Mouse (Mus musculus) retina, postnatal 7 days (tissue): ENCODE data around the gene Prpf18.
"Not testable (repeated sequence)": the region's sequence is repeated elsewhere in the genome, so short reads cannot be mapped to it uniquely, and the experiment has no call there.

Experiments used
- DNase-seq: peaks from one replicate; pipeline ENCODE4 v3.0.0-alpha.2; 2012; ENCODE audit warnings: low read depth, low spot score

The Prpf18 gene

DNA sequence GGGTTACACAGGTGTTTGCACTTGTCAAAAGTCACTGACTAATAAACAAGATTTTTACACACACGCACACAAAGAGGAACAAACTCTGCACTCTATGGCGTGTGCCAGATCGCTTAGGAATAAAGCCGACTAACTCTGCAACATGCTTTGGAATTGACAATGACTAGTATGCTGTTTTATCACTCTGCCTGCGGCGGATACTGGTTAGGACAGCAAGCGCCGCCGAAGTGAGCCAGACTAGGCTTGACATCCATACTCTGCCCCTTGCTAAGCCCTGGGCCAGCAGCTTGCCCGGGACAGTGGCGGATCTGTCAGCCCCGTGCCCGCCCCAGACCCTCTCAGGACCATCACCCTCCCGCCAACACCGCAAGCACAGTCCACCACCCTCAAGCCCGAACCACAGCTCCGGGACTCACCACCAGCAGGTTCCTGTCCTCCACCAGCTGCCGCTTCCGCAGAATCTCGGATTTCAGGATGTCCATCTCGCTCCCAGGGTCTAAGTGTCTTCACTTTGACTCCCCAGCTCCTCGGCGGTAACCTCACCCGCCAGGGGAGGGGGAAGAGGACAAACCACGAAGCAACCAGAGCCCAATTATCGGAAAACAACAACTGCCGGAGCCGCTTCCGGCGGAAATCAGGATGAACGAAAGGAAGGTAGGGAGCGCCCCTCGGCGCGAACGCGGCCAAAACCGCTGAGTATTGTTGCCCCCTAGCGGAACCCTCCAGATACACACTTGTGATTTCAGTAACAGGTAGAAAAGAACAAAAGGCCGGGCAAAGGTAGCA lies at the start of gene Prpf18:
Gene Prpf18 (minus strand): TSS at position 614 of the 786 bp plus-strand sequence.
- DNase-seq: peak; percentile 83

DNA sequence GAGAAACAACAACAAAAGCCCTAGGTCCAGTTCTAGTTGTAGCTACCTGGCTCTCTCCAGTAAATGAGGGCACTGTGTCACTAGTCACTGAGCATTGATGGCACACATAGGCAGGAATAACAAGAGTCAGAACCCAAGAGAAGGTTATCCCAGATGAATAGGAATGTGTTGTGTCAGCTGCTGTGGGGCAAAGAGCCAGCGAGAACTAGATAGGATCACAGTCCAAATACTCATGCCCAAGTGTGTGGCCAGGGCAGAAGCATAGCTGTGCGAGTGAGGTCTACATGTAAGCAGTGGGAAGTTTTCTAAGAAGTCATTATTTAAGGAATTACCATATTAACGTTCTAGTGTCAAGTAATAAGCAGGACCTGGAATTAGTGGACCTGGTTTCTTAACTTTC lies 28.0 kb upstream of the Prpf18 start:
- DNase-seq: no peak

DNA sequence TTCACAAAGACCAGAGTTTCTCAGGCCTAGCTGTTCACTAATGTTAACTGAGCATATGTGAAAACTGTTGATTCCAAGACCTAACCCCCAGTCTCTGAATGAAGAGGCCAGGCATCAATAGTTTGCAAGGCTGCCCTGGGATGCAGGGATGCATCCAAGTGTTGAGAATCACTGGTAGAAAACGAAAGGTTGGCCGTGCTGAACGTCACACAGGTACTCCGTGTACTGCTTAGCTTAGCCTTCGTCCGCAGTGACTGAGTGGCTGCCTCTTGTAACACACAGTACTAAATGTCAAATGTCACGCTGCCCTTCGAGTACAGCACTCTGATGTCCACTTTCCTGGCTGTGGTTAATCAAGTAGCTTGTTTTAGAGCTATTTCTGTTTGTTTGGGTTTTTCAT lies 19.7 kb upstream of the Prpf18 start:
- DNase-seq: no peak

DNA sequence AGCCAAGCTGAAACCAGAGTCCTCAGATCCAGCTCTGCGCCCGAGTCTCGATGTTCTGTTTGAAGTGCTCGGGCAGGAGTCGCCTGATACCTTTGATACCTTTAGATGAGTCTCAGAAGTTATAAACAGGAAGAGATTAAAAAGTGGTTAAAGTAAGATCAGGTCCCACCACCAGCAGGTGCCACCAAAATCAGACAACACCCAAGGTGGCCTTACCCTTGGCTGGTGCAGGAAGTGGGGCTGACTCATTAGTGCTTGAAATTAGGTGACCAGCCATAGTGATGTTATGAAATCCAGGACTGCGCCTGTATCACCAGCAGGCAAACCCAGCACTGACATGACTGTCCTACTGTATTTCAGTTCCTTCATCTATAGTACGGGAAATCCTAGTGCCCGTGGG lies 17.8 kb upstream of the Prpf18 start:
- no peak for DNase-seq

DNA sequence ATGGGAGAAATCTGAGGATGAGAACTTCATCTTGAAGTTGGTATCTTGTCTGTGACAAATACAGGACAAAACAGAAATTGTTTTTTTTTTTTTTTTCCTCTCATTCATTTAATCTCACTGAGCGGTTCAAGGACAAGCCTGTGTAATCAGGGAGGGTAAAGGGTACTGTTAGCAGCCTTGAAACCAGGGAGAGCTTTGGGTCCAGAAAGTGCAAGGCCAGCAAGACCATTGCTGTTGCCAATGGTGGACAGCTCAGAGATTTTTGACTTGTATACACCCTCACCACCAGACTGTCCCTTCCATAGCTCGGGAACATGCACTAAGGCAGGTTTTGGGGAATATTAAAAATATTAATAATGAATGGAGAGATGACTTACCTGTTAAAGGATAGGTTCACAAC lies 16.7 kb upstream of the Prpf18 start:
- DNase-seq: no peak

DNA sequence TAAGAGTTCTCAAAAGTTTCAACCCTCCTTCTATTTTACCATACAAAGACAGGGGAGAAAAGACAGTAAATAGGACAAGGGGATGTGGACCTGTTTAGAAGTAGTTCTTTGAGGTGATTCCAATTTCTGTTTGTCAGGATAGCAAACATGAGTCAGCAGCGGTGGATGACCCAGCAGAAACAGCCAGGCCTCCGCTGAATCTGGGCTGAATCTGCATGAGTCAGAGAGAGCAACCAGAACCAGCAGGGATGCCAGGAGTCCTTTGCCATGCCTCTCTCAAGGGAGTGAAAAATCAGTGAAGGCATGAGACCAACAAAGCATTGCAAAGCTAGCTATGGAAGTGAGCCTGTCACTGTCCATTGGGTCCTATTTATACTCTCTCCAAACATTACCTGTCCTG lies 8.8 kb upstream of the Prpf18 start:
- DNase-seq: no peak

DNA sequence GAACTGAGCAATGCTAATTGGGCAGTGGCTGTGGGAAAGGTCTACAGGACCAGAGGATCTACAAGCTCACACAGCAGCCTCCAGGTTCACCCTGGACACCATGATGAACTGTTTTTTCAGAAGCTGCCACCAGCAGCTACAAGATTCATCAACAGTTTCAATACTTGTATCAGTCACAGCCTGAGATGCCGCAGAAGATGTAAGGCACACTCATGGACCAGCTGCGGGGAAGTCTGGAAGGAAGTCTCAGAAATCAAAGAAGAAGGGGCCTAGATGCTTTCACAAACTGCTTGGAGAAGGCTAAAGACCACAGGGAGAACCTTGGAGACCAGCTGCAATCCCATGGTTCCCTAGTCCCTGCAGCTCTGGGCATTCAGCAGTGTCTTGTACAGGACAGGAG lies 2.3 kb downstream of the Prpf18 start:
- no peak for DNase-seq

DNA sequence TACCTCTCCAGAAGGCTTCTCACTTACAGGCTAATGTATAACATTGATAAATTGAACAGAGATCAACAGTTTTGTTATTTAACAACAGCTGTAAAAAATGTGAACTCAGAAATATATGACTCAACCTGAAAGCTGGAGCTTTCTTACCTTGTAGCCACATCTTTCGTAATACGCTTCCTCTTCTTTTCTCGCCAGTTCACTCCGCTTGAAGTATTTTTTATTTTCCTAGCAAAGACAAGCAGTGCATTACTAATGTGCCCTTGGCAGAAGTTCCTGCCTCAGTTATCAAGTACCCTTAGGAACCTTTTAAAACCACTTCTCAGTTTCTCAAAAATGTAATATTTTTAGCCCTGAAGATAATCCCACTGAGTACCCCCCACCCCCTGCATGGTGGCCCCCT lies 3.8 kb downstream of the Prpf18 start:
- DNase-seq: no peak

DNA sequence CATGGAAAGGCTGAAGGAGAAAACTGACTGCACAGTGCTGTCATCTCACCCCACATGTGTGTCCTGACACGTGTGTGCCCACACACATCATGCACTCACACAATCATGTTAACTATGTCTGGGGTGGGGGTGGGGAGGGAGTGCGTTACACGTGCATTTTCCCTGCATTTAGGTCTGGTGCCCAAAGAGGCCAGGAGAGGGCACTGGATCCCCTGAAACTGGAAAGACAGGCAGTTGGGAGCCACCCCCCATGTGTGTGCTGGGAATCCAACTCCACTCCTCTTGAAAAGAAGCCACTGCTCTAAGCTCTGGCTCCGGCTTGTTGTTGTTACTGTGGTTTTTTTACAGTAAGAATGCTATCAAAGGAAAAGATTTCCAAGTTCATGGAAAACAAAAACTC lies 6.8 kb downstream of the Prpf18 start:
- DNase-seq: no peak

DNA sequence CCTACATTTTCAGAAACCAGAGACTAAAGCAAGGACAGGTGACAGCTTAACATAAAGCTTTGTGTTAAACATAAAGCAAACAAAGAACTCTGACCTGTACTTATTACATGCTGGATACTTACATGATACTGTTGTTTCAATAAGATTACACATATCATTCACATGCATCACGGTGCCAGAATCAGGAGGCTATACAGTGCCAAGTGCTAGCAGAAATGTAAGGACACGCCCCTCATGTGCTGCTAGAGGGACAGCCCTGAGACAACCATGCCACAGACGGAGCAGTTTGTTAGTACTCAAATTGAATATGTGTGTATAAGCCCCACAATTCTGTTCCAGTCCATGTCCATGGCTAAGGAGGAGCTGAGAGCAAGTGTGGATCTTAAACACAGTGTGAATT lies 13.7 kb downstream of the Prpf18 start:
- DNase-seq: no peak

DNA sequence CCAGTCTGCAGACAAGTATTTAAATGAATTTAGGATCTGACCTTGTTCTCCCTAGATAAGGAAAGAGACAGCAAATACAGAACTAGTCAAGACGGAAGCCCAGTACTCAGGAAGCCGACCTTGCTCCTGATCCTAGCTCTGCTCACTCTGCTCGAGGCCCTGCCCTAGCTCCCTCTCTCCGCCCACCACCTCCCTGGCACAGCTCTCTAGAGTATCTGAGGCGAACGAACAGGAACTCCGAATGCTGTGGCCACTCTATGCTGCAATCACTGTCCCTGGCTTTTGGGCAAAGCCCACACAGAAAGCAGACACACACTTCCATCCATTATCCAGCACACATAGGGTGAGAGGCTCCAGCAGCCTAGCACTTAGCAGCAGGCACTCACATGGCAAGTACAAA lies 15.3 kb downstream of the Prpf18 start:
- DNase-seq: no peak

DNA sequence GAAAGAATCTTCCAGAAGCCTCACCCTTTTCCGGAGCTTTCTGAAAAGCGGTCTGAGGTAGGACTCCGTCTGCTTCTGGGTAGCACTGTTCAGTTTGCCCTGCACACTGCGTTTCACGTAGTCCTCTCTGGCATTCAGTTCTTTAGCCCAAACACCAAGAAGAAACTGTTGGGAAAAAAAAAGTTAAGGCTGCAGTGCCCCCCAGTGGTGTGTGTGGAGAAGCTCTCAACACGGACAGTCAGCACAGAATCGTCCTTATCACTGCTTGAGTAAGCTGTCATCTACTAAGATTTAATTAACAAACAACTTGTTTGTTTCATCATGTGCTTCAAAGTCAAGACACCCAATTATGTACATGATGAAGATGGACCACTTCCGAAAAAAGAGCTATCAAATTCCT lies 16.1 kb downstream of the Prpf18 start:
- no peak for DNase-seq

DNA sequence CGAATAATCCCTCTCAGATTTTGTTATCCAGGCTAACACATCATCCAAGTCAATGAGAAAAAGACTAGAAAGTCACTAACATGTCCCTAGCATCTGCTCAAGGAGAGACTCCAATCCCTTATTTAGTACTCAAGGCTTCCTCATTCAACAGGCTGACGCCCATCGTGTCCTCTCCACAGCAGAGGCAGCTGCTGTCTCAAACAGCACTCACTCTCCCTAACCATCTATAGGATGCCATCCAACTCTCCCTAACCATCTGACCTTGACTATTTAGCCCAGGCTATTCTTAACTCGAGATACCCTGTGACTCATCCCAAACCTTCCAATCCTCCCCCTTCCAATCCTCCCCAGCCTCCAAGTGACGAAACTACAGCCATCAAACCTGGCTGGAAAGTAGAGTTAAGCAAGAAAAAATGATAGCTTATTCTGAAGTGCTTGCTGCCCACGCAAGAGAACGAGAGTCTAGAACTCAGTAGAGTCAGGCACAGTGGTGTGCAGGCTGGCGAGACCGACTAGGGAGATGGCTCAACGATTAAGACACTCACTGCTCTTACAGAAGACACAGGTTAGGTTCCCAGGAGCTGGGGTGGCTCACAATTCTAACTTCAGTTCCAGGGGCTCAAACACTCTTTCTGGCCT lies 21.6 kb downstream of the Prpf18 start:
- DNase-seq: no peak

DNA sequence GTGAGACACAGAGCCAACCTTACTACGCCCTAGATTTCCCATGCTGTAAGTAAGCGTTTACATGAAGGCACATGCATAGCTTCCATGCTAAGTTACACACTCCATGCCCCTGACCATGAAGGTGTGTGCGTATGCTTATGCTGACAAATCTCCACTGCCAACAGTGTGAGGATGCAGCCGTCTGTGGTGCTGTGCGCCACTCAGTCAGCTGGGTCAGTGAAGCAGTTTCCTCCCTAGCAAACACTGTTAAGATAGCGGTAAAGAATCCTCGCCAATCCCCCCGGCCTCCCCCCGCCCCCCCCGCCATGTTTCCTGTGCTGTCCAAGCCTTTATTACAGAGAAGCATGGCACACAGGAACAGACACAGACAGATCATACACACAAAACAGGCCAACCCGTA lies 22.4 kb downstream of the Prpf18 start:
- no peak for DNase-seq

DNA sequence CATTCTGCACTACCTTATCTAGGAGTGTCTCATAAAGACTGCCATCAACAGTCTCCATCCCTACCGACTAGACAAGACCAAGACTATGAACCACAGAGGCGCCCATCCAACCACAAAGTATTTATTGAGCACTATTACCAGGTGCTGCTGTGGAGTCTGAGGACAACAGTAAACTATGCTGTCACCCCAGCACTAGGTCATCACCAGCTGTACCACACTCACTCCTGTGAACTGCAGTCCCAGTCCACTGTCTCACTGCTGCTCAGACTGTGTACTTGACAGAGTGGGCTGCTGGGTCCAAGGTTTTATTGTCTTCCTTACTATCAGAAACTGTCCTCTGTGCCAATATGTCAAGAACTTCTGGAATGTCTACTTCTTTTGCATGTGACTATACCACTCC lies 23.0 kb downstream of the Prpf18 start:
- DNase-seq: no peak

DNA sequence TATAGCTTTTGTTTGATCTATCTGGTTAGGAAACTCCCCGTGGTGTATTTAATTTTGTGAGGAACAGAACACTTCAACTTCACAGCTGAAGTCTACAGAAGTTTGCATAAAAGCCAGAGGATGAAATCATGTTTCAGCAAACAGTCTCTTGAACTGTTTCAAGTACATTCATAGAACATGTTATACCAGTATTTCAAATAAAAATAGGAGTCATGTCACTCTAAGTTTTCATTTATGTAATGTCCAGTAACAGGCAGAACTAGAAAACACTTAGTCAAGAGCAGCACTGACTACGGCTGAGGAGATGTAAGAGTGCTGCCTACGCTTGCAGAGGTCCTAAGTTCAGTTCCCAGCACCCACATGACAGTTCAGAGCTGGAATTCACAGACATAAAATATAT lies 25.0 kb downstream of the Prpf18 start:
- no peak for DNase-seq

DNA sequence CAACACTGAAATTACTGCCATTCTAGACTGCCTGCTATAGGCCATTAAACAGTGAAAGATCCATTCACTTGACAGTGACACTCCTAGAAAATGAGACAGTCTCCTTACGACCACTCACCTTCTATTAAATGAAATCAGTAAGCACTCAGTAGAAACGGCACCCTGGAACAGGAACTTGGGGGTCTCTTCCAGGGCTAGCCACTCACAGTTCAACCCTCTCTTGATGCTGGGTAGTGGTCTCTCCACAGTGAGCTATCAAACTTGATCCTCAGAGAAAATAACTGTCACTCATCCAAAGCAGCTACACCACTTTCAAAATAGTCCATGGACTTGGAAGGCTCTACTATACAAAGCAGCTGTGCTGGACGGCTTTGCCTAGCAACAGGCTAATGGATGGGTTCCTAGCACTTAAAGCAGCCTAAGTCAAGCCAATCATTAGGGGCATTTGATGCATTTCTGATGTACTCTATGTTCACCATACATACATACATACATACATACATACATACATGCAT lies 30.4 kb downstream of the Prpf18 start:
- DNase-seq: no peak

DNA sequence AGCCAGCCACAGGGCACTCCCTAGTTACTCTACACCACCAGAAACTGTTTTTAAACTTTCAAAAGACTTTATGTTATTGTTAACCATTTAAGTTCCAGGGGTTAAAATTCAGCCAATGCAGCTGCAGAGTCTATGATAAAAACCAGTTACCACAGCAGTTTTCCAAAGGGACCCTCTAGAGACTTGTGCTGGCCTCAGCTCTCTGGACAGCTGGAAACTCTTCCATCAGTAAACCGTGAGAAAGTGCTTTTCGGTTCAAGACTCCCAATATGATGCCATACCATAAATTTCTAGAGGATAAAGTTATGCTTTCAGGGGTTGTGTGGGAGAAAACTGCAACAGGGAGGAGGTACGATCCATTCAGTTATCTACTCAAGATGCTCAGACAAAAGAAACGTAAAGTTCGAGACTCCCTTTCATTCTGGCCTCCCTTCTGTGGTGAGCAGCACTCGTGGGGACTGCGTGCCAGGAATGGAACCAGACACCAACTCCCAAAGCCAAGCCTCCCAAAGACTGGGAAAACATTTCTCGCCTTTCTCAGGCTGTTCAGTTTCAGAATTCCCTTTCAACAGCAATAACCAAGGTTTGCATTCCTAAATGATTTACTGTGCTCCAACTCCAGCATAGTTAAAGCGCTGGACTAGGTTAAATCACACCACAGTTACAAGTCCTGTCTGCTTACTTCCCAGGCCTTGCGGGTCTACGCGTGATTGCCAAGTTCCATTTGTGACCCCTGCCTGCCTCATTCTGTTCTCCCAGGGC lies 31.1 kb downstream of the Prpf18 start:
- no peak for DNase-seq

DNA sequence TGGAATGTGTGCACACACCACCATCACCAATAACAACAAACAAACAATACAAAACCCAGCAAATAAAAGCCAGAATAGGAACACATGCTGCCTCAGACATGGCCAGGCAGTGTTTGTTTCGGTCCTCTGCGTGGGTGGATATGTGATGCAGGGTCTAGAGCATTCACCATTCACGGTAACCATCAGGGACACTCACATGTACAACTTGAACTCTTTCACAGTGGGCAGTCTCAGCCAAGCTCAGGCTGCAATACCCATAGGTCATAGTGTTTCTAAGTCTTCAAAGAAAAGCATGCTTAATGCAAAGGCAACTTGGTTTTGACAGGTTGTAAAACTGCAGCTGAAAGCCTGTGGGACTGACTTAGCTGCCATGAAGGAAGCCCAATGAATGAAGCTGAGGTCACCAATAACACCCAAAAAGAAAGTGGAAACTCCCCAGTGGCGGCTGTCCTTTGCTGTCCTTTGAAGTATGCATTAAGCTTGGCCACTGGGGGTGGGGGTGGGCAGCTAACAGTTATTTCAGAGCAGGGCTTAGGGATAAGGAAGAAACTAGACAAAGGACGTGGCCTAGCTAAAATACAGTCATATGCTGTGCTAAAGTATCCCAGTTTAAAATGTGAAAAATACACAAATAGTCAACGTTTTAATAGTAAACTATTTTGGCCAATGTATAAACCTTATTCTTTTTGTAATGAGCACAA lies 31.9 kb downstream of the Prpf18 start:
- no peak for DNase-seq

DNA sequence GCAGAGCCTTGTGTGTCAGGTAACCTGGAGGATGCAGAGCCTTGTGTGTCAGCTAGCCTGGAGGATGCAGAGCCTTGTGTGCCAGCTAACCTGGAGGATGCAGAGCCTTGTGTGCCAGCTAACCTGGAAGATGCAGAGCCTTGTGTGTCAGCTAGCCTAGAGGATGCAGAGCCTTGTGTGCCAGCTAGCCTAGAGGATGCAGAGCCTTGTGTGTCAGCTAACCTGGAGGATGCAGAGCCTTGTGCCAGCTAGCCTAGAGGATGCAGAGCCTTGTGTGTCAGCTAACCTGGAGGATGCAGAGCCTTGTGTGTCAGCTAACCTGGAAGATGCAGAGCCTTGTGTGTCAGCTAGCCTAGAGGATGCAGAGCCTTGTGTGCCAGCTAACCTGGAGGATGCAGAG lies 32.8 kb downstream of the Prpf18 start:
- not testable (repeated sequence) for DNase-seq

DNA sequence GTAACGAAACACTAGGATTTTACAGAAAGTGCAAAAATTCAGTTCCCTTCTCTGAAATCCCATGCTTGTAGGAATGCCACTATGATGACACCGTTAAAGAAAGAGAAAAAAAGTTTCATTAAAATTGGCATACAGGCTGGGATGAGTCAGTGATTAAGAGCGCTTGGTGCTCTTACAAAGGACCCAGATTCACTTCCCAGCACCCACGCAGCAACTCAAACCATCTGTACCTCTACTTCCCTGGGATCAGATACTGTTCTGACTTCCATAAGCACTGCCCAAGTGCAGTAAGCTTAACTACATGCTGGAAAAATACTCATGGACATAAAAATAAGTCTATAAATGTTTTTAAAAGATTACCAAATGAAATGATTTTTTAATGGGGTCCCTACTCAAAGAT lies 34.9 kb downstream of the Prpf18 start:
- DNase-seq: no peak

DNA sequence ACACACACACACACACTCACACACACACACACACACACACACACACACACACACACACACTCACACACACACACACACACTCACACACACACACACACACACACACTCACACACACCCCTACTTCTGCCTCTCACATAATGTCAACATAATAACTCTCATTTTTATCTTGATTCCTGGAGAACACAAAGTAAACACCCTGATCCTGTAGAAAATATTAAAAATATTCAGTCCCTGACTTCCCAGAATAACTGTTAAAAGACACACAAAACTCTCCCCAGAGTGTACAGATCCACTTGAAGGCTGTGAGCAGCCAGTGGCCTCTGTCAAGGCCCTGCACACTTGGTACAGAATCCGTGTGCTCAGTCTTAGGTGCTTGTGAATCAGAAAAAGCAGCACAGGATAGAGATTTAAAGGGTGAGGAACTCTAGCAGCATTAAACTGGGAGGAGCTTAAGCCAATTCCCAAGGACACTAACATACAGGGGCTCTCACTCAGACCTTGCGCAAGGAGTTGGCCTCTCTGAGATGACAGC lies 36.8 kb downstream of the Prpf18 start:
- no peak for DNase-seq
